Mouse (Mus musculus): ENCODE results near the gene Larp1. TPM values are rescaled to one million over a fixed set of nuclear protein-coding genes. Genes with fewer than 3 reads are reported as not detected.
"Not testable (repeated sequence)": the region's sequence is repeated elsewhere in the genome, so short reads cannot be mapped to it uniquely, and the experiment has no call there.

Larp1 gene
- polyA plus RNA-seq, 1 experiment from 2014 or later = 21.1 TPM

GRCm38 (mm10) chr11:58039027-58039426 is 30.2 kb downstream of the Larp1 start:
- Histone ChIP-seq H3K27ac (no peak overlapping the region), H3K4me1 (replicated peaks) (peaks cover 8% of the 10 kb centered on the region), H3K4me3 (replicated peaks) (no peak overlapping the region), H3K4me2 (replicated peaks) (no peak overlapping the region), H3K27me3 (replicated peaks) (no peaks in the 10 kb centered on the region), H3K36me3 (0 out of 2 replicates have a peak, but pooled peaks cover 5% of the 10 kb centered on the region), H3K9ac (no peak overlapping the region), H3K9me3 (no peaks in the 10 kb centered on the region)
- peak; percentile 60 for ATAC-seq
- 67% methylated on average over 1 of the region's 1 CpGs for WGBS

- no peaks in the 10 kb centered on the region for H3K27me3 ChIP-seq (replicated peaks)
- H3K9ac ChIP-seq = no peak overlapping the region
- H3K27ac ChIP-seq = no peak overlapping the region
- no peak for ATAC-seq
- no peak overlapping the region for H3K4me3 ChIP-seq (replicated peaks)
- H3K36me3 ChIP-seq = peaks cover 14% of the 10 kb centered on the region; the same call in 1 of the 2 replicates
- no peak overlapping the region for H3K4me2 ChIP-seq (replicated peaks)
- no peaks in the 10 kb centered on the region for H3K9me3 ChIP-seq
- WGBS = 85% methylated on average over 5 of the region's 5 CpGs
- peaks cover 5% of the 10 kb centered on the region; the same call in 1 of the 2 replicates for H3K4me1 ChIP-seq (replicated peaks)
These were observed 34.1 kb downstream of the Larp1 start for GRCm38 (mm10) chr11:58042861-58043431.

- no peaks in the 10 kb centered on the region for H3K27me3 ChIP-seq (replicated peaks)
- no peaks in the 10 kb centered on the region for H3K9me3 ChIP-seq
- H3K36me3 ChIP-seq = peaks cover 45% of the 10 kb centered on the region
- H3K4me1 ChIP-seq (replicated peaks) = no peaks in the 10 kb centered on the region
- H3K9ac ChIP-seq = no peak overlapping the region
- ATAC-seq = no peak
- no peak overlapping the region for H3K27ac ChIP-seq
- no peak overlapping the region for H3K4me3 ChIP-seq (replicated peaks)
- WGBS = 81% methylated on average over 4 of the region's 4 CpGs
- H3K4me2 ChIP-seq (replicated peaks) = no peak overlapping the region
These were observed 37.6 kb downstream of the Larp1 start for GRCm38 (mm10) chr11:58046438-58046837.

GRCm38 (mm10) chr11:58057455-58057854 is 48.6 kb downstream of the Larp1 start:
- H3K9ac ChIP-seq = no peak overlapping the region
- H3K27me3 ChIP-seq (replicated peaks) = no peaks in the 10 kb centered on the region
- no peaks in the 10 kb centered on the region for H3K4me1 ChIP-seq (replicated peaks)
- no peak overlapping the region for H3K4me2 ChIP-seq (replicated peaks)
- H3K27ac ChIP-seq = no peak overlapping the region
- peaks cover 34% of the 10 kb centered on the region for H3K36me3 ChIP-seq
- no peaks in the 10 kb centered on the region for H3K9me3 ChIP-seq
- 50% methylated on average over 6 of the region's 6 CpGs for WGBS
- ATAC-seq = no peak; the same call in 1 of the 2 replicates
- H3K4me3 ChIP-seq (replicated peaks) = no peak overlapping the region

- H3K9ac ChIP-seq; H3K4me3 ChIP-seq (replicated peaks); H3K4me1 ChIP-seq (replicated peaks); H3K9me3 ChIP-seq; H3K27me3 ChIP-seq (replicated peaks); H3K4me2 ChIP-seq (replicated peaks); H3K27ac ChIP-seq: not testable (repeated sequence)
- ATAC-seq = peak; percentile 53
- WGBS = 85% methylated on average over 7 of the region's 7 CpGs
- peaks cover 29% of the 10 kb centered on the region for H3K36me3 ChIP-seq
These were observed 50.9 kb downstream of the Larp1 start for GRCm38 (mm10) chr11:58059752-58060151.

GRCm38 (mm10) chr11:58061218-58061617 is 52.4 kb downstream of the Larp1 start:
- not testable (repeated sequence) for H3K9me3 ChIP-seq; H3K4me2 ChIP-seq (replicated peaks); H3K27ac ChIP-seq; H3K9ac ChIP-seq; H3K27me3 ChIP-seq (replicated peaks); ATAC-seq; H3K4me1 ChIP-seq (replicated peaks); H3K4me3 ChIP-seq (replicated peaks)
- H3K36me3 ChIP-seq = peaks cover 21% of the 10 kb centered on the region
- 93% methylated on average over 4 of the region's 4 CpGs for whole genome bisulfite sequencing

GRCm38 (mm10) chr11:58062586-58062985 is 53.7 kb downstream of the Larp1 start:
- no peak overlapping the region for H3K4me3 ChIP-seq (replicated peaks)
- WGBS = 88% methylated on average over 4 of the region's 4 CpGs
- no peaks in the 10 kb centered on the region for H3K27me3 ChIP-seq (replicated peaks)
- H3K9ac ChIP-seq = no peak overlapping the region
- peaks cover 21% of the 10 kb centered on the region for H3K36me3 ChIP-seq
- no peak overlapping the region for H3K4me2 ChIP-seq (replicated peaks)
- no peak overlapping the region for H3K27ac ChIP-seq
- ATAC-seq = no peak
- no peaks in the 10 kb centered on the region for H3K9me3 ChIP-seq
- peaks cover 7% of the 10 kb centered on the region for H3K4me1 ChIP-seq (replicated peaks)

GRCm38 (mm10) chr11:58065025-58065424 is 56.2 kb downstream of the Larp1 start:
- no peak overlapping the region for H3K27ac ChIP-seq
- no peaks in the 10 kb centered on the region for H3K27me3 ChIP-seq (replicated peaks)
- H3K36me3 ChIP-seq = peaks cover 5% of the 10 kb centered on the region
- H3K9me3 ChIP-seq = no peaks in the 10 kb centered on the region
- H3K4me3 ChIP-seq (replicated peaks) = no peak overlapping the region
- 92% methylated on average over 4 of the region's 4 CpGs for WGBS
- H3K4me2 ChIP-seq (replicated peaks) = no peak overlapping the region
- peaks cover 18% of the 10 kb centered on the region for H3K4me1 ChIP-seq (replicated peaks)
- no peak for ATAC-seq
- no peak overlapping the region for H3K9ac ChIP-seq

- H3K4me3 ChIP-seq (replicated peaks) = no peak overlapping the region
- H3K4me2 ChIP-seq (replicated peaks) = no peak overlapping the region
- no peak overlapping the region for H3K27ac ChIP-seq
- H3K4me1 ChIP-seq (replicated peaks) = peaks cover 7% of the 10 kb centered on the region
- no peak for ATAC-seq
- no peaks in the 10 kb centered on the region for H3K36me3 ChIP-seq
- WGBS = 71% methylated on average over 3 of the region's 3 CpGs
- H3K9ac ChIP-seq = no peak overlapping the region
- H3K9me3 ChIP-seq = no peaks in the 10 kb centered on the region
- no peaks in the 10 kb centered on the region for H3K27me3 ChIP-seq (replicated peaks)
These were observed 64.1 kb downstream of the Larp1 start for GRCm38 (mm10) chr11:58072978-58073377.

GRCm38 (mm10) chr11:58077270-58077669 is 68.4 kb downstream of the Larp1 start:
- Histone ChIP-seq H3K4me1 (replicated peaks) (no peaks in the 10 kb centered on the region), H3K4me3 (replicated peaks) (no peak overlapping the region), H3K27me3 (replicated peaks) (no peaks in the 10 kb centered on the region), H3K9me3 (no peaks in the 10 kb centered on the region), H3K9ac (no peak overlapping the region), H3K4me2 (replicated peaks) (no peak overlapping the region), H3K27ac (no peak overlapping the region), H3K36me3 (no peaks in the 10 kb centered on the region)
- WGBS = 61% methylated on average over 4 of the region's 4 CpGs
- ATAC-seq = no peak

- ATAC-seq = no peak
- Histone ChIP-seq H3K4me1 (replicated peaks) (no peaks in the 10 kb centered on the region), H3K27me3 (replicated peaks) (no peaks in the 10 kb centered on the region), H3K9me3 (no peaks in the 10 kb centered on the region), H3K4me2 (replicated peaks) (no peak overlapping the region), H3K4me3 (replicated peaks) (no peak overlapping the region), H3K36me3 (no peaks in the 10 kb centered on the region), H3K27ac (no peak overlapping the region), H3K9ac (no peak overlapping the region)
- 88% methylated on average over 6 of the region's 6 CpGs for WGBS
These were observed 72.9 kb downstream of the Larp1 start for GRCm38 (mm10) chr11:58081716-58082115.

- H3K9ac ChIP-seq = peak overlapping the region; percentile 13; the same call in 1 of the 2 replicates
- H3K4me3 ChIP-seq (replicated peaks) = peak overlapping the region; percentile 11; the same call in 1 of the 2 replicates
- no peaks in the 10 kb centered on the region for H3K9me3 ChIP-seq
- 55% methylated on average over 4 of the region's 4 CpGs for WGBS
- H3K4me1 ChIP-seq (replicated peaks) = peaks cover 8% of the 10 kb centered on the region
- H3K4me2 ChIP-seq (replicated peaks) = peak overlapping the region; percentile 56
- H3K27ac ChIP-seq = no peak overlapping the region
- no peaks in the 10 kb centered on the region for H3K36me3 ChIP-seq
- H3K27me3 ChIP-seq (replicated peaks) = no peaks in the 10 kb centered on the region
- no peak for ATAC-seq
These were observed 83.7 kb downstream of the Larp1 start for GRCm38 (mm10) chr11:58092541-58092940.

- peaks cover 8% of the 10 kb centered on the region for H3K4me1 ChIP-seq (replicated peaks)
- no peaks in the 10 kb centered on the region for H3K9me3 ChIP-seq
- peak within 1 kb of the TSS; percentile 56 for H3K4me2 ChIP-seq (replicated peaks)
- H3K27me3 ChIP-seq (replicated peaks) = no peaks in the 10 kb centered on the region
- peak; percentile 59 for ATAC-seq
- WGBS = 18% methylated on average over 12 of the region's 12 CpGs
- no peak within 1 kb of the TSS for H3K27ac ChIP-seq
- H3K36me3 ChIP-seq = no peaks in the 10 kb centered on the region
- peak within 1 kb of the TSS; percentile 13; the same call in 1 of the 2 replicates for H3K9ac ChIP-seq
- H3K4me3 ChIP-seq (replicated peaks) = peak within 1 kb of the TSS; percentile 11
These were observed 84.2 kb downstream of the Larp1 start, which contains the start of gene Gm12248 for GRCm38 (mm10) chr11:58093021-58093528. Gene Gm12248 (minus strand): TSS chr11:58093134.

Data from intestine, embryonic 15.5 days (tissue).